Mouse (Mus musculus) lung, postnatal 0 days (tissue): ENCODE measurements at regions not wholly inside any gene's neighbourhood (a gene's known extent, or its start where the extent isn't known, plus 50 kb on each side); places are given as distances from the start of the nearest gene placed in this dataset.

Experiments used
- CTCF ChIP-seq: IDR thresholded peaks from 2 replicates; pipeline ENCODE4 v1.5.1; 2016; ENCODE audit warnings: antibody characterized with exemption, mild to moderate bottlenecking
- EP300 ChIP-seq: IDR thresholded peaks from 2 replicates; pipeline ENCODE4 v1.6.1; 2016; ENCODE audit warnings: antibody characterized with exemption, mild to moderate bottlenecking, control low read depth

GRCm38 (mm10) chr5:64648492-64648891 lies 154.7 kb upstream of the Klf3 start:
- TF ChIP-seq CTCF: no peak
- no peak for TF ChIP-seq EP300
